Mouse (Mus musculus) brown adipose tissue, adult 24 weeks (tissue): Measurements from ENCODE around the gene Gnptab. TPM values are rescaled to one million over a fixed set of nuclear protein-coding genes. Genes with fewer than 3 reads are reported as not detected.
"Not testable (repeated sequence)": the region's sequence is repeated elsewhere in the genome, so short reads cannot be mapped to it uniquely, and the experiment has no call there.

ENCODE experiments used
- H3K27ac ChIP-seq: fragments of 200-500 bp; replicated peaks from 2 replicates; pipeline ENCODE4 v1.5.1; 2012; ENCODE audit warnings: low read depth, mild to moderate bottlenecking, low read length
- H3K4me1 ChIP-seq: fragments of 200-500 bp; 2 replicates; pipeline ENCODE4 v1.6.1; 2012; ENCODE audit warnings: low read length, mixed read lengths; ENCODE audit not compliant: control insufficient read depth, insufficient read depth, insufficient read length
- H3K4me3 ChIP-seq: fragments of 200-500 bp; 2 replicates; pipeline ENCODE4 v1.5.1; 2012; ENCODE audit warnings: low read depth, mild to moderate bottlenecking, low read length, moderate library complexity; ENCODE audit not compliant: insufficient read depth
- polyA plus RNA-seq: library from polyadenylated mRNA; stranded (reverse); fragments of >200 nt; gene quantifications from 2 replicates; pipeline ENCODE4 v1.2.4, GENCODE M21; 2012; ENCODE audit not compliant: missing spikeins, insufficient read depth, insufficient read length

The Gnptab gene
- polyA plus RNA-seq, 1 experiment = 30.1 TPM

GRCm38 (mm10) chr10:88420655-88421435, 41.9 kb downstream of the Gnptab start:
- H3K27ac ChIP-seq = 0 out of 2 replicates have a peak overlapping the region, but pooled peaks have one; percentile 29
- H3K4me1 ChIP-seq = no peaks in the 10 kb centered on the region
- H3K4me3 ChIP-seq = no peak overlapping the region

GRCm38 (mm10) chr10:88426158-88426816, 47.4 kb downstream of the Gnptab start:
- no peak overlapping the region for H3K27ac ChIP-seq
- no peaks in the 10 kb centered on the region for H3K4me1 ChIP-seq
- H3K4me3 ChIP-seq = no peak overlapping the region

DNA sequence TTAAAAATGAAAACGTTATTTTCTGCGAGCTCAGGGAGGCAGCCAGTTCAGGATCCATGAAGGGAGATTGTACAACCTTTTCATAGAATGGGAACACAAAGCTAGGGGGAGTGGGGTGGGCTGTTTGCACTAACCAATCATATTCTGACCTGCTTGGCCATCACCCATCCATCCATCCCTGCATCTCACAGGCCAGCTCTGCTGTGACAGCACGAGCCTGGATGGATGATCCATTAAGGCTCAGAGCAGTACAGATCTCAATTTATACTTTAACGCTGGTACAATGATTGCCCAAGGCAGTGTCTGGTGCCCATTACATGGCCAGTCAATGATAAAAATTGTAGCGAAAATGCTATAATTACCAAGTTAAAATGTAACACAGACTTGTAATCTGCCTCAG, 48.0 kb downstream of the Gnptab start:
- Histone ChIP-seq H3K4me1 (no peaks in the 10 kb centered on the region), H3K27ac (no peak overlapping the region), H3K4me3 (no peak overlapping the region)

DNA sequence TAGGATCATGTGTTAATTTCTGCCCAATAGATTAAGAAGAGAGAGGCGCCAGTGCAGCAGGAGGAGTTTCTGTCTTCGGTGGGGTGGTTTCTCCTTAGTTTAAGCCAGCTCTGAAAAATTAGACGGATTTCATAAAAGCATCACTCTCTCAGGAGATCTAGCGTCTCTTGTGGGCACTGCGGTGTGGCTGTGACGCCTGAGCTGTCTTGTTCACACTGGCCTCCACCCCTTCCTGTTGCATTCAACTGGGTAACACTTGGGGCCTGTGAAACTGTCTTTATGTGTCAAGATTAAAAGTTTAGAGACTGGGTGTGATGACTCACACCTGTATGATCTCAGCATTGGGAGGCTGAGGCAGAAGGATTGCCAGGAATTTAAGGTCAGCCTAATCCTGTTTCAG, 49.1 kb downstream of the Gnptab start:
- H3K4me1 ChIP-seq = no peaks in the 10 kb centered on the region
- H3K4me3 ChIP-seq = no peak overlapping the region

DNA sequence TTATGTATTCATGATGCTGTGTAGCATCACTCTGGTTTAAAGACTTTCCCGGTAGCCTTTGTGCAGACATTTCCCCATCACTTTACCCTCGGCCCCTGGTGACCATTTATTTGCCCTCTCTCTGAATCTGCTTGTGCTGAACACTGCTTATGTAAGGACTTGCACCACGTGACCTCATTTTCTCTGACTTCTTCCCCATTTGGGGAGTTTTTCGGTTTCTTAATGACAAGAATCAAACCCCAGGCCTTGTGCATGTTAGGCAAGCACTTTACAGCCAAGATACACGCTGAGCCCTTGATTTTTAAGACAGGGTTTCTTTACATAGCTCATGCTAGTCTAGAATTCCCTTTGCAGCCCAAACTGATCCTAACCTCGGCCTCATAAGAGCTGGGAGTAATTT, 62.3 kb downstream of the Gnptab start:
- peaks cover 5% of the 10 kb centered on the region for H3K4me1 ChIP-seq
- no peak overlapping the region for H3K4me3 ChIP-seq
- peak overlapping the region; percentile 93 for H3K27ac ChIP-seq

More for the DNA sequence above, 49.1 kb downstream of the Gnptab start:
- H3K27ac ChIP-seq = no peak overlapping the region

DNA sequence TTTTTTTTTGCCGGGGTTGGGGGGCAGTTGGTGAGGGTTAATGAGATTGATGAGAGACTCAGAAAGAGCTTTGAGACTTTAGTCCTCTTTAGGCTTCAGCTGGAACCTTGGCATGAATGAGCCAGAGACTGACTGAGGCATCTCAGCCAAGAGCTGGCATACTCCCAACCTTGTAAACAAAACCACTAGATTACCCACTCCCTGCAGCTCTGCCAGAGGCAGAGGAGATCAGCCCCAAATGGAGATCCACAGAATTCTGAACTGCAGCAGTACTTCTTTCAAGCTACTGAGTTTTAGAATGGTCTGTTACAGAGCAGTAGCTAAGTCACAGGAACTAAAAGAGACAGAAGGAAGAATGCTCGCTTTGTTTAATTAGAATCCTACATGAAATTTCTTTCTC, 72.3 kb downstream of the Gnptab start:
- H3K27ac ChIP-seq = no peak overlapping the region
- peaks cover 4% of the 10 kb centered on the region; the same call in 1 of the 2 replicates for H3K4me1 ChIP-seq
- no peak overlapping the region for H3K4me3 ChIP-seq

DNA sequence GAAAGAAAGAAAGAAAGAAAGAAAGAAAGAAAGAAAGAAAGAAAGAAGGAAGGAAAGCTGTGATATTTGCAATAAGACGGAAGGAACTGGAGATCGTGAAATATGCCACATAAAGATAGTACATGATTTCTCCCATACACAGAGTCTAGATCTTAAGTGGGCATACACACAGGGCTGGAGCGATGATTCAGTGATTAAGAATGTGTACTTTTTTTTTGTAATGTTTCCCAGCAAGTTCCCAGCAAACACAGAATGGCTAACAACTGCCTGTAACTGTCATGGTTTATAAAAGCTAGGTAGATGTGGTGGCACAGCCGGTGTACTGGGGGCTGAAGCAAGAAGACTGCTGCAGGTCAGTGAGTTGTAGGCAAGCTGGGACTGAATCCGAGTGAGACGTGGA, 73.1 kb downstream of the Gnptab start:
- Histone ChIP-seq H3K4me1 (peaks cover 4% of the 10 kb centered on the region; the same call in 1 of the 2 replicates), H3K27ac (no peak overlapping the region), H3K4me3 (no peak overlapping the region)

DNA sequence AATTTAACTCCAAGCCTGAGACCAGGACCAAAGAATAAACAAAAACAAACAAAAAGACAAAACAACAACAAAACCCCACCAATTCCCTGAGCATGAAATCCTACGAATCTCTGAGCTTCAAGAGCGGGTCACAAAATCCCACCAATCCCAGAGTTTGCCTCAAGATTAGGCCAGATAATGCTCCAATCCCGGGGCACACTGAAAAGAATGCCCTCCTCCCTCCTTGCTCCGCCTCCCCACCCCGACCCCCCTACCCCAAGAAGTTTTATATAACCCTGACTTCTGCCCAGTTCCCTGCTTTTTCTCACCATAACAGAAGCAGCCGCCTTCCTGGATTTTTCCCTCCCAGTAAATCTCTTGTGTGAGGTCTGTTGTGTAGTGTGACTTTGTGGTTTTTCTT, 78.9 kb downstream of the Gnptab start:
- Histone ChIP-seq H3K27ac (no peak overlapping the region), H3K4me1 (no peaks in the 10 kb centered on the region), H3K4me3 (no peak overlapping the region)

DNA sequence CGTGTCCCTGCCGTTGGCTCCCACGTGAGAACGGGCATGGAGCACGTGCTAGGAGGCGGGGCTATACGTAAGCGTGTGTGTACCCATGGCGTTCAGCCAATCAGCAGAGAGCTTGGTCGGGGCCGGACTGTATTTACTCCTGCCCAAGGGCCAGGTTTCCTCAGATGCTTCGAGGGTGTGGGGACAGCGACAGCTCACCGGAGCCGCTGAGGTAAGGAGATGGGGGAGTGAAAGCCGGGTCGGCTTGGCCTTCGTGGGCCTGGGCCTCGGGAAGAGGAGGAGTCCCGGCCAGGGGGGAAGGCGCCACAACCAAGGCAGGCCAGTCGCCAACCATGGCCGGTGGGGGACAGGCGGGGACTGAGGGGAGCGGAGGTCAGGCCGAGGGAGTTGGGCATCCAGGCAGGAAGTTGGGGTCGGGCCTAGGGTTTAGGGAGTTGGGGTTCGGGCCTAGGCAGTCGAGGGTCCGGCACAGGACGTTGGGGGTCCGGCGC, 80.6 kb downstream of the Gnptab start, which contains the start of gene Sycp3:
Gene Sycp3, plus strand, starts transcription at position 68 of the 491 bp plus-strand sequence.
- Histone ChIP-seq H3K4me1 (no peaks in the 10 kb centered on the region), H3K4me3 (no peak within 1 kb of the TSS), H3K27ac (no peak within 1 kb of the TSS)

- H3K4me3 ChIP-seq = no peak overlapping the region
- H3K27ac ChIP-seq = no peak overlapping the region
- no peaks in the 10 kb centered on the region for H3K4me1 ChIP-seq
Observed at GRCm38 (mm10) chr10:88460122-88460820, 81.3 kb downstream of the Gnptab start.

GRCm38 (mm10) chr10:88482866-88483265, 103.9 kb downstream of the Gnptab start:
- H3K27ac ChIP-seq, H3K4me3 ChIP-seq, H3K4me1 ChIP-seq: not testable (repeated sequence)

DNA sequence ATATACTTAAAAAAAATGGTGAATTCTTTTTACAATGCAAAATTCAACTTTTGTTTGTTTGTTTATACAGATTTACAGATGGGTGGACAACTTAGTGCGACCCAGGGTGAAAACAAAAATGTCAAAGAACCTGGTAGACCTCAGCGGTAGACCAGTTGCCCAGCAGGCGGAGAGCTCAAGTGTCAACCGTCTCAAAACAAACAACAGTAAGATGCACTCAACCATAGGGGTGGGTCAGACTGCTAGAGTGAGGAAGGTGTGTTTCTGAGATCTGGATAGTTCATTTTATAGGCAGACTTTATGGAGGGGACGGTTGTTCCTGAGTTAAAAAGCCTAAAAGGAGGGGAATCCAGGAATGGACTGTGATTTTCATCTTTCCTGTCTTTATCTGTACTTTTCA, 109.7 kb downstream of the Gnptab start:
- H3K27ac ChIP-seq = no peak overlapping the region
- no peak overlapping the region for H3K4me3 ChIP-seq
- no peaks in the 10 kb centered on the region; the same call in 1 of the 2 replicates for H3K4me1 ChIP-seq

DNA sequence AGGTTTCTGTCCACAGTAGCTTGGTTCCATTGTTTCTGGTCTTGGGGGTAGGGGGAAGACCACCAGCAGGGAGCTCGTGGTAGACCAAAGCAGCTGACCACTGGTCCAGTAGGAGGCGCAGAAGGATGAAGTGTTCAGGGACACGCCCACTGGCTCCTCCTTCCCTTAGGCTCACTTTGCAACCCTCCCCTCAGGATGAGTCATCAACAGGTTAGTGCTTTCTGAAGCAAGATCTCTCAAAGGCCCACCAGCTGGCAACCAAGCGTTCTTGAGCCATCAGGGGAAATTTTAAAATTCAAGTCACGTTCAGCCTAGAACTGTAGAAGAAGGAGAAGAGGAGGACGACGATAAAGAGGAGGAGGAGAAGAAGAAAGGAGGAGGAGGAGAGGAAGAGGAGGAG, 112.7 kb downstream of the Gnptab start:
- 0 out of 2 replicates have a peak overlapping the region, but pooled peaks have one; percentile 36 for H3K27ac ChIP-seq
- peaks cover 7% of the 10 kb centered on the region for H3K4me1 ChIP-seq
- H3K4me3 ChIP-seq = no peak overlapping the region

DNA sequence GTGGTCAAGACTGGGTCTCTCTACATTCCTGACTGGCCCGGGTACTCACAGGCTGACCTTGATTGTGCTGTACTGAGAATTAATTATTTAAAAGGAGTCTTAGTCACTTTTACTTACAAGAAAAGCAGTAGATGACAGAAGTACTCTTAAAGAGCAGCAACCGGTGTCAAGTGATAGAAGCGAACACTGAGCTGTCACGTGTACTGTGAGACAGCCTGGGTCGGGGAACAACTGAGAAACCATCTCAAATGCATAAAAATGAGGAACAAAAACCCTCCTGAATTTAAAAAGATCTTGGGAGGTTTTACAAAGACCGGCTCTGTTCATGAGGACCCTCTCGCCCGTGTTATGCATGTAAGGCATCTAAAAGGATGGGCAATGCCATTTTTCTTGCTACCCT, 113.7 kb downstream of the Gnptab start:
- H3K4me3 ChIP-seq = no peak overlapping the region
- peaks cover 10% of the 10 kb centered on the region for H3K4me1 ChIP-seq
- H3K27ac ChIP-seq = no peak overlapping the region

- H3K4me3 ChIP-seq = no peak overlapping the region
- H3K27ac ChIP-seq = no peak overlapping the region
- peaks cover 10% of the 10 kb centered on the region for H3K4me1 ChIP-seq
Observed at GRCm38 (mm10) chr10:88494959-88495587, 116.1 kb downstream of the Gnptab start.
